Mouse (Mus musculus) layer of hippocampus, postnatal 36 days (tissue): ENCODE data around the gene Prkn. TPM values are rescaled to one million over a fixed set of nuclear protein-coding genes. Genes with fewer than 3 reads are reported as not detected.
"Not testable (repeated sequence)": the region's sequence is repeated elsewhere in the genome, so short reads cannot be mapped to it uniquely, and the experiment has no call there.

ENCODE experiments used
- DNase-seq, 2 experiments: peaks; one replicate each; pipeline ENCODE4 v3.0.0; 2022
- total RNA-seq, 2 experiments: library from RNA; stranded (reverse); gene quantifications; 2 replicates each; pipeline ENCODE4 v1.2.3; 2021

Gene Prkn
- total RNA-seq, 2 experiments from 2014 or later, result 17.3 to 17.9 TPM

GRCm38 (mm10) chr17:11994252-11994651 lies 1154.1 kb downstream of the Prkn start:
- no peak for DNase-seq

DNA sequence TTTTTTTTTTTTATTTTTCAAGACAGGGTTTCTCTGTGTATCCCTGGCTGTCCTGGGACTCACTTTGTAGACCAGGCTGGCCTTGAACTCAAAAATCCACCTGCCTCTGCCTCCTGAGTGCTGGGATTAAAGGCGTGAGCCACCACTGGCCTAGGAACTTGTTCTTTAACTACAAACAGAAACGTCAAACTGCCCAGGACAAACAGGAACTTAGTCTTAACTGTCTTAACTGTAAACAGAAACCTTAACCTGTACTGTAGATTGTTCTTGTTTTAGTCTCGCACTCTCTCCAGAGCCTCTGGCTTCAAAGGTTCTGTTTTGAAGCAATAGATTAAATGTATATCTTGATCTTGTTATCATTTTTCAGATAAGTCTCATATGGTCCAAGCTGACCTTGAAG lies 1154.6 kb downstream of the Prkn start:
- not testable (repeated sequence) for DNase-seq

- no peak for DNase-seq
Observed at GRCm38 (mm10) chr17:11995522-11995921, 1155.3 kb downstream of the Prkn start.

- DNase-seq, result no peak
Observed at GRCm38 (mm10) chr17:11996311-11996710, 1156.1 kb downstream of the Prkn start.

DNA sequence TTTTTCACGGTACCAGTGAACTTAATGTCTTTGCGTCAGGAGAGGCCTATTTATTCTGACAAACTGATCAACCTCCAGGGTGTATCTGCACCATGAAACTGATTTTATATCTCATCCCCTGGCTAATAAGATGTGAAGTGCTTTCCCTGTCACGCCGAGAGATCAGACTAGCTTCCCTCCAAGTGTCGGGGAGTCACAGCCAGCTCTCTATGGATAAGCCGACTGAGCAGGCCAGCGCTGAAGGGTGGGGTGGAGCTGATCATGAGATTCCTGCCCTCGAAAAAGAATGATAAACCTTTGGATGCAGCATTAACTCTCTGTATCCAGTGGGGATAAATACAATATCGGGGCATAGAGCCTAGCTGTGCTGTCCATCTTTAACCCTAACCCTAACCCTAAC lies 1160.1 kb downstream of the Prkn start:
- DNase-seq, result no peak

DNA sequence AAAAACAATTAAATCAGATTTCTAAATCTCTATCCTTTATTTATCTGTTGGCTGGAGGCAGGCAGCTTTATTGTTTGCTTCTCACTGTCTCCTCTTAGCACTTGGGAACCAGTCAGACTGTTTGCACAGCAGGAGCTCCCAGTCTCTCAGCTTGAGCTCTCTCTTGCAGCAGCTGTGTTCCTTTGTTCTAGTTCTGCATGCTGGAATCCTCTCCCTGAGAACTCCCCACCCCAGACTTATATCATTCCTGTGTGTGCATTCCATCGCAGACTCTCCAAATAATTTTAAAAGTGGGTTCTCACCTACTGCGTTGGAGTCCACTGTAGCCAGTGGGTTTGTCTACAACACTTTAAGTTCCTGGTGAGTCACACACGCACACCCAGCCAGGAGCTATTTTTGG lies 1181.1 kb downstream of the Prkn start:
- no peak for DNase-seq

DNA sequence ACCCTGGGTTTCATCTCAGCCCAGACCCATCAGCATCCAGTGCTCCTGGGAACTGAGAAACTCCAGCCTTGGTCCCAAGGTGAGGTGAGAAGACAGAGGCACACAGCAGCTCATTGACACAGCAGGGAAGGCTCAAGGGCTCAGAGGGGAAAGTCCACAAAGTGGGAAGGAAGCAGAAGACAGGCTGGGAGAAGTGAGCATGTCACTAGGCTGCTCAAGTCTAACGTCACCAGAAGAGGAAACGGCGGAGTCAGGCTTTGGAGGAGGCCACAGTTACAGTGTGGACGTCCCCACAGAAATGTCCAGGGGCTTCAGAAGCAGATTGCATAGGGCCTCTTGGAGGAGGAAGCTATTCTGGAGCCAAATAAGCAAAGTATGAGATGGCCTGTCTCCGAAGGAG lies 1189.2 kb downstream of the Prkn start:
- no peak for DNase-seq

GRCm38 (mm10) chr17:12029921-12030461 lies 1189.8 kb downstream of the Prkn start:
- no peak for DNase-seq

- DNase-seq, result no peak
Observed at GRCm38 (mm10) chr17:12030556-12031160, 1190.5 kb downstream of the Prkn start.

GRCm38 (mm10) chr17:12031203-12031942 lies 1191.2 kb downstream of the Prkn start:
- peak; percentile 70 to 72 for DNase-seq

- no peak for DNase-seq
Observed at GRCm38 (mm10) chr17:12032014-12032791, 1192.0 kb downstream of the Prkn start.

DNA sequence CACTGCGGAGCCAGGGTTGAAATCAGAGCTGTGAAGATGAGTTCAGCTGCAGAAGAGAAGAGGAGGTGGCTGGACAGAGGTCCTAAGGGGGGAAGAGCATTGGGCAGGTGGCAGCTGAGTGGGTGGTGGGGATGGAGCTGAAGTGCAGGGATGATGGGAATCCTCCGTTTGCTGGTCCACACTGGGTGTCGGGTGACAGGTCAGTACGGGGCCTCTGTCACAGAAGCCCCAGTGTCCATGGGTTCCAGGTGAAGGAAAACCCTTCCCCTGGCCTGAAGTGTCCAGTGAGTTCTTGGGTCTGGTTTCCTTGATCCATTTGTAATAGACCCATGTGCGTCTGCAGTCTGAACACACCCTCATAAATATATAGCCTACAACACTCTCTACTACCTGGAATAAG lies 1195.2 kb downstream of the Prkn start:
- no peak for DNase-seq

DNA sequence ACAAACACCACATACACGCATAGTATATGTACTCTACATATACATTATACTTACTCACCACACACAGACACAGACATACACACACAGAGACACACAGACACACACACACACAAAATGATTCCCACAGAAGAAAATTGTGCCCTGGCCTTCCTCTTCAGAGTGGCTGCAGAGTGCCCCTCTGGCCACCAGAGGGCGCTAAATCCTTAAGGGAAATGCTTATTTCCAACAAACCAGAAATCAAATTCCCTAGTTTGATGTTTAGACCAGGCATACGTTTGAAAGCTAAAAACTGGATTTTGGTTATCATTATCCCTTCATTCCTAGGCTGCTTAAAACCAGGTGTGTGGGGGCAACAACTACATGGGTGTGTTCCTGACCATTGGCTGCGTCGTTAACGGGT lies 1196.0 kb downstream of the Prkn start:
- DNase-seq, result peak in 1 of 2 experiments; percentile 62

DNA sequence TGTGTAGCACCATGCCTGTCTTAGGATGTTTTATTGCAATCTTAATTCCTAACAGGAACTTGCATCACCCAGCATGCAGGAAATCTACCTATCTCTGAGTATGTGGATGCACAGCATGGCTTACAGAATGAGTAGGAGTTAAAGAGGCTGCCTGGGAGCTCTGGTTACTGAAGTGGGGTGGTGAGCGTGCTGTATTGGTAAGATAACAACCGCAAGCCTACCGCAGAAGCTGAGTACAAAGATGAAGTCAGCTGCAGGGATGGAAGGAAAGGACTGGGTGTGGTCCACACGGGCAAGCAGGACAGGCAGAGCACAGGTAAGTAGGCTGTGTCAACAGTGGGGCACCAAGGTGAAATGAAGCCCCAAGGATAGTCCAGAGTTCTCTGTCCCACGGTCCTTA lies 1196.9 kb downstream of the Prkn start:
- DNase-seq, result no peak

- DNase-seq, result no peak
Observed at GRCm38 (mm10) chr17:12037574-12037973, 1197.4 kb downstream of the Prkn start.

DNA sequence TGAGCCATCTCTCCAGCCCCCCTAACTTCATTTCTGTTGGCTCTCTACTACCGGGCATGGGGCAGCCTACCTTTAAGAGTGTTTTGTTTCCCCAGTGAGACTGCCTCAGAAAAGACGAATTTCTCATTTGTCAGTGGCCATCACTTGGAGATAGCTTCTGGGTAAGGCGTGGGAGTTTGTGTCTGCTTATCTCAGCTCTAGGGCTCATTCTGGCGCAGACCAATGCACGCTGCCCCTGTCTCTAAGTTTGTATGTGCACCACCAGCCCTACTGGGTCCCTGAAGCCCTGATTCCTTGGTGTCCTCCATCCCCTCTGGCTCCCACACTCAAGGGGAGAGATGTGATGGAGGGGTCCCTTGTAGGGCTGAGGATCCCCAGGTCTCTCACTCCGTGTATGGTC lies 1198.3 kb downstream of the Prkn start:
- DNase-seq, result no peak

- peak; percentile 83 to 86 for DNase-seq
Observed at GRCm38 (mm10) chr17:12039188-12039587, 1199.0 kb downstream of the Prkn start.

DNA sequence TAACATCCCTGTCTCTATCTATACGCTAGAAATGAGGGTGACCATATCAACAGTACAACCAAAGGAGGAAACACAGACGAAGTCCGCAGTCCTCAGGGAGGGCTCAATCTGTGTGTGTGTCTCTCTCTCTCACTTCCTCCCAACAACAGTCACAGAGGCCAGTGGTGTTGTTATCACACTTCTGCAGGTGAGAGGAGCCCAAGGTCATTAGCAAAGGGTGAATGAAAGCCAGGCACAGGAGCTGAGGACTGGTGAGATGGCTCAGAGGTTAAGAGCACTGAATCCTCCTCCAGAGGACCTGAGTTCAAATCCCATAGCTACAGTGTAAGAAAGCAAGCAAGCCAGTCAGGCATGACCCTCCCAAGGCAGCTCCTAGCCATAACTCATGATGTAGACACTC lies 1199.7 kb downstream of the Prkn start:
- no peak for DNase-seq

DNA sequence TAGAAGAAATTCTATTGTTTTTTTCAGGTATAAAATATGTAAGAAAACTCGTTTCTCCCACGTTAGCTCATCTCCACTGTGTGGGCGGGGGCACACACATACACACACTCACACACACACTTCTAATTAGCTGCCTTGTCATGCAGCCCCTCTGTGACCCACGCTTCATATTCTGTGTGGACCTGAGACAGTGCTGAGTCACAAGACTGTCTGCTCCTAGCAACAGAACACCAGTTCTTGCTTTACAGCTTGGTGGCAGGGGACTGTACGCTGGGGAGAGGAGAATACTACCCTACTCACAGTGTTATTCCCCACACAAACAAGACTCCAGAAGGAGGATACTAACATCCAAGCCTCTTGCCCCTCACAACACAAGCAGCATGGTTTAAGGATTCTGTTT lies 1200.4 kb downstream of the Prkn start:
- DNase-seq, result no peak

GRCm38 (mm10) chr17:12041091-12041655 lies 1201.0 kb downstream of the Prkn start:
- DNase-seq, result no peak

DNA sequence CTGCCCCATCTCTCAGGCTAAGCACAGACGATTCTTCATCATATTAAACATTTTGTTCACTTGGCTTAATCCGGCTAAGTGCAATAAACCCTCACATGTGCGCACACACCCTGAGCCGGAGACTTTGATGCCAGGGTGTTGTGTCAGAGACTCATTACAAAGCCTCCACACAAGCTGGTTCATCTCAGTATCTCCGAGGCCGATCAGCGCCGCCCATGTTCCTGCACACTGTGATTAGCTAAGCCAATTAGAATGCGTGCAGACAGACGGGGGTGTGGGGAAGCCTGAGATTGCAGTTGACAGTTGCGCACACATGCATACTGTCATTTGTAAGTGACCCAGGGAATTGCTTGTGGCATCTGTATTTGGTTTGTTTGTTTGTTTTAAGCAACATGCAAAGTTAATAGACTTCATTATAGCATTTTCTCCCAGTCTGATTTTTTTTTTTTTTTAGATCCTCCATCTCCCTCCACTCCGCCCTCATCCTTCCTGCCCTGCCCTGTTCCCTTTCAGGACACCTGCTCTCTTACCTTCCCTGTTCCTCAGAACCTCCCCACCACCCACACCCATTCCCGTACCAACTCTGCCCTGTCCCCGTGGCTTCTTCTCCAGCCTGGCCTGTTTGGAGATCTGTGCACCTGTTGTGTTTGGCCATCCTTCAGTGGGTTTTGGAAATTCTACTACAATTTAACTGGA lies 1202.5 kb downstream of the Prkn start:
- DNase-seq, result peak; percentile 75 to 81

DNA sequence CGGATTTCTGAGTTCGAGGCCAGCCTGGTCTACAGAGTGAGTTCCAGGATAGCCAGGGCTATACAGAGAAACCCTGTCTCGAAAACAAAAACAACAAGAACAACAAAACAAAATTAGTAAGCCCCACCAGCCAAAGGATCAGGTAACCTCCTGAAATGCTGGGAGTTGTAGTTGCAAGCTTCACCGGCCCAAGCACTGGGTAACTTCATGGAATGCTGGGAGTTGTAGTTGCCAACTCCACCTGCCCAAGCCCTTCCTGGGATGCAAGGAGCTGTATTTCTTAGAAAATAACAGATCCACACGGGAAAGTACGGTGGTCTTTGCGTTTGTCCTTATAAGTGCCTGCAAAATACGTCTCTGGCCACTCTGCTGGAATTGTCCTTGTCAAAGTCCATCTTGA lies 1204.0 kb downstream of the Prkn start:
- no peak for DNase-seq
